Mouse (Mus musculus) ES-E14 (cell line): ENCODE results near the gene Aldh3a1.
A peak's percentile ranks its signal among the peaks of the same experiment; 100 is the strongest.

Experiments
- CHD2 ChIP-seq: IDR thresholded peaks from 2 replicates; pipeline ENCODE4 v1.6.1; 2014; ENCODE audit warnings: mild to moderate bottlenecking, low read depth, low read length, inconsistent platforms
- HCFC1 ChIP-seq: IDR thresholded peaks from 2 replicates; pipeline ENCODE4 v1.6.1; 2012; ENCODE audit warnings: low read length, inconsistent platforms, borderline replicate concordance; ENCODE audit not compliant: insufficient read depth
- MAFK ChIP-seq: IDR thresholded peaks from 2 replicates; pipeline ENCODE4 v1.6.1; 2014; ENCODE audit warnings: mild to moderate bottlenecking, low read depth, low read length, inconsistent platforms; ENCODE audit not compliant: insufficient read depth
- ZC3H11A ChIP-seq: IDR thresholded peaks from 2 replicates; pipeline ENCODE4 v1.6.1; 2012; ENCODE audit warnings: low read depth, mild to moderate bottlenecking, inconsistent platforms, low read length, borderline replicate concordance
- ZNF384 ChIP-seq: IDR thresholded peaks from 2 replicates; pipeline ENCODE4 v1.6.1; 2012; ENCODE audit warnings: low read depth, low read length, inconsistent platforms

- peak; percentile 80; the same call in 1 of the 2 replicates for TF ChIP-seq CHD2
- TF ChIP-seq MAFK, result 0 out of 2 replicates have a peak, but pooled peaks have one; percentile 11
- no peak; the same call in 1 of the 2 replicates for TF ChIP-seq HCFC1
- TF ChIP-seq ZNF384, result no peak
- TF ChIP-seq ZC3H11A, result no peak
These were observed 32.3 kb upstream of the Aldh3a1 start, which contains the start of gene Usp22 for GRCm38 (mm10) chr11:61174821-61175658.
